9 mouse cellular contexts compared by ENCODE assay signal in the genomic region with DNA sequence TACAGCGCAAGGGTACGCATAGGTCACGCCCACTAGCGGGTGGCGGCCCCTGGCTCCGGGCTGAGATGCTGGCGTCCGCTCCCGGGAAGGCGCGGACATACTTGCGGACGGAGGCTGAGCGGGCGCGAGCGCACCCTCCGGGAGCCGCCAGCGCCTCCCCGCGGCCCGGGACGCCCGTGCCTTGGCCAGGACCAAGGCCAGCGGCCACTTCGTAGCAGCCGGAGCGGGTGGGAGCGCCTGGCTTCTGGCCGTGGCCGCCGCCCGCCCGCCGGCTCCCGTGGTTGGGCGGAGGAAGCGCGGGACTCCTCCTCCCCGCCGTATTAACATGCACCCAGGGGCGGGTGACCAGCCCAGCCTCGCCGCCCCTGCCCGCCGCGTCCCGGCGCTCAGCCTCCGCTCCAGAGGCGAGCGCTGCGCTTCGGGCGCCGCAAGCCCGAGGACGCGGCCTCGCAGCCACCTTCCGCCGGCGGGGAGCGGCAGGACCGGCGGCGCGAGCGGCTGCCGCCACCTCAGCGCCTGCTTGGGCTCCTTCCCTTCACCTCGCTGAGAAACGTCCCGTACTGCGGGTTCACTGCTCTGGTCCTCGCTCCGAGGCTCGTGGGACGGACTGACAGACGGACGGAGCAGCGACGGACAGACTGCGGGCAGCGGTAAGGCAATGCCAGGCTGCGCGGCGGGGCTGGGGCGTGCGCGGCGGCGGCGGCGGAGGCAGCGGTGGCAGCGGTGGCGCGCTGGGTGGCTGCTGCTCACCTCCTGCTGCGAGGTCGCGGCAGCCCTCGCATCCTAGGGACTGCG. TPM values are rescaled to one million over a fixed set of nuclear protein-coding genes. Genes with fewer than 3 reads are reported as not detected.
DNase-seq lines count a peak whose midpoint lies in the region; ATAC-seq and TF ChIP-seq lines count a peak whose summit lies in the region.
"Had no signal": no experiment of that assay in that cellular context is flagged by ENCODE, and none has a peak within 500 bp of the region (broad histone marks: within the 10 kb centered on the region; RNA-seq: fewer than 3 reads in every experiment).

A gene (plus strand): TSS at position 53 of the 795 bp plus-strand sequence.

- no peak for TF ChIP-seq CTCF in ES-Bruce4 (IDR thresholded peaks at IDR 0.05; ENCODE audit: low read depth, low read length)
- peak; percentile 43; the same call in 1 of the 2 replicates for TF ChIP-seq CTCF in brain, embryonic 14.5 days (IDR thresholded peaks at IDR 0.05; ENCODE audit: borderline replicate concordance, extremely low read depth, insufficient read depth, insufficient read length)
- TF ChIP-seq CTCF in embryonic fibroblast, embryonic 13.5 days (IDR thresholded peaks at IDR 0.05; ENCODE audit: borderline replicate concordance, insufficient read depth, low read length) = 0 out of 2 replicates have a peak, but pooled peaks have one; percentile 7

- peak within 1 kb of the TSS; percentile 40; the same call in 1 of the 2 replicates for H3K9ac ChIP-seq in ES-Bruce4 (ENCODE audit: low read depth, poor library complexity, severe bottlenecking)
- no peak within 1 kb of the TSS for H3K9ac ChIP-seq in heart, embryonic 14.5 days (ENCODE audit: low read length)
- H3K9ac ChIP-seq in liver, embryonic 13.5 days = no peak within 1 kb of the TSS

- H3K4me2 ChIP-seq in heart, embryonic 14.5 days (ENCODE audit: low read length) = peak within 1 kb of the TSS; percentile 95
- H3K4me2 ChIP-seq in liver, embryonic 13.5 days = peak within 1 kb of the TSS; percentile 65

- no peaks in the 10 kb centered on the region for H3K9me3 ChIP-seq in ES-Bruce4 (replicated peaks; ENCODE audit: control insufficient read depth, insufficient read depth, low read length, poor library complexity, severe bottlenecking)
- no peaks in the 10 kb centered on the region for H3K9me3 ChIP-seq in heart, embryonic 14.5 days (ENCODE audit: control insufficient read depth, low read length)
- H3K9me3 ChIP-seq in liver, embryonic 13.5 days (replicated peaks) = no peaks in the 10 kb centered on the region

- H3K27me3 ChIP-seq in ES-Bruce4 (ENCODE audit: control insufficient read depth, insufficient read depth, low read length, poor library complexity, severe bottlenecking) = peaks cover 13% of the 10 kb centered on the region
- peaks cover 41% of the 10 kb centered on the region for H3K27me3 ChIP-seq in heart, embryonic 14.5 days (ENCODE audit: control insufficient read depth, insufficient read depth, low read length)
- H3K27me3 ChIP-seq in liver, embryonic 13.5 days = peaks cover 38% of the 10 kb centered on the region
- H3K27me3 ChIP-seq: Patski had no signal

- H3K36me3 ChIP-seq in ES-Bruce4 (ENCODE audit: control insufficient read depth, insufficient read depth, low read length, poor library complexity, severe bottlenecking) = no peaks in the 10 kb centered on the region
- H3K36me3 ChIP-seq in heart, embryonic 14.5 days (ENCODE audit: control insufficient read depth, insufficient read depth, low read length) = no peaks in the 10 kb centered on the region
- no peaks in the 10 kb centered on the region for H3K36me3 ChIP-seq in liver, embryonic 13.5 days

- peak; percentile 89 for DNase-seq in brain, embryonic 14.5 days (ENCODE audit: low read depth)
- peak; percentile 82 for DNase-seq in kidney, postnatal 10 days
- DNase-seq in liver, embryonic 13.5 days = no peak
- peak; percentile 84 for DNase-seq in retina, embryonic 14.5 days (ENCODE audit: low spot score)

- TF ChIP-seq POLR2A in ES-Bruce4 (IDR thresholded peaks at IDR 0.05; ENCODE audit: insufficient read depth, low read length) = no peak
- 0 out of 2 replicates have a peak, but pooled peaks have one; percentile 31 for TF ChIP-seq POLR2A in brain, embryonic 14.5 days (IDR thresholded peaks at IDR 0.05; ENCODE audit: borderline replicate concordance, extremely low read depth, insufficient read depth, insufficient read length, poor library complexity, severe bottlenecking)
- no peak for TF ChIP-seq POLR2A in embryonic fibroblast, embryonic 13.5 days (IDR thresholded peaks at IDR 0.05; ENCODE audit: low read depth, low read length)

- H3K4me3 ChIP-seq in ES-Bruce4 (ENCODE audit: low read depth, low read length) = peak within 1 kb of the TSS; percentile 93
- H3K4me3 ChIP-seq in embryonic fibroblast, embryonic 13.5 days (ENCODE audit: insufficient read depth, low read length) = peak within 1 kb of the TSS; percentile 33
- H3K4me3 ChIP-seq in heart, embryonic 14.5 days (ENCODE audit: control insufficient read depth in 1 of 2, insufficient read depth in 1 of 2, low read depth in 1 of 2, low read length in 2 of 2) = peak within 1 kb of the TSS; percentile 50 to 54
- peak within 1 kb of the TSS; percentile 43 for H3K4me3 ChIP-seq in liver, embryonic 13.5 days (replicated peaks)

- no peak within 1 kb of the TSS for H3K27ac ChIP-seq in ES-Bruce4 (ENCODE audit: insufficient read depth, low read length)
- H3K27ac ChIP-seq in embryonic fibroblast, embryonic 13.5 days (ENCODE audit: insufficient read depth, low read length) = no peak within 1 kb of the TSS
- H3K27ac ChIP-seq in heart, embryonic 14.5 days (replicated peaks in 1 of 2; ENCODE audit: control insufficient read depth in 1 of 2, insufficient read depth in 1 of 2, low read depth in 2 of 2, low read length in 2 of 2) = no peak within 1 kb of the TSS
- H3K27ac ChIP-seq in liver, embryonic 13.5 days = no peak within 1 kb of the TSS

- H3K4me1 ChIP-seq in ES-Bruce4 (ENCODE audit: control insufficient read depth, insufficient read depth, low read length) = no peaks in the 10 kb centered on the region
- H3K4me1 ChIP-seq in embryonic fibroblast, embryonic 13.5 days (ENCODE audit: control insufficient read depth, insufficient read depth, low read length) = no peaks in the 10 kb centered on the region
- H3K4me1 ChIP-seq in heart, embryonic 14.5 days (ENCODE audit: control insufficient read depth in 2 of 2, insufficient read depth in 2 of 2, low read length in 2 of 2) = peaks cover 3 to 10% of the 10 kb centered on the region in 2 experiments; a peak in 2 of 4 replicates
- H3K4me1 ChIP-seq in liver, embryonic 13.5 days (replicated peaks) = no peaks in the 10 kb centered on the region

- under 1% methylated on average over 102 of the region's 105 CpGs for WGBS in heart, embryonic 14.5 days
- 2% methylated on average over 78 of the region's 105 CpGs for WGBS in liver, embryonic 13.5 days (ENCODE audit: insufficient replicate concordance)

- peak; percentile 82 for ATAC-seq in heart, embryonic 14.5 days (ENCODE audit: insufficient number of reproducible peaks, insufficient read depth, low FRiP score, low read depth)
- peak; percentile 77 for ATAC-seq in liver, embryonic 13.5 days (ENCODE audit: low read depth)
- no peak for ATAC-seq in monocyte, adult 5-6 weeks (replicated peaks; ENCODE audit: insufficient number of reproducible peaks, low FRiP score, low TSS enrichment, poor library complexity, severe bottlenecking)
- ATAC-seq: Patski had no signal

- no peak for TF ChIP-seq EP300 in ES-Bruce4 (IDR thresholded peaks at IDR 0.05; ENCODE audit: insufficient read depth, low read depth, low read length)

RNA-seq across cellular contexts. Expression of the gene that starts here (rescaled TPM):
- 0.68 and 1.2 TPM in 2 replicates for polyA plus RNA-seq in ES-Bruce4 (2011; ENCODE audit: insufficient read depth, insufficient read length, low read depth, missing spikeins)
- 19.4 and 25.4 TPM in 2 replicates for polyA plus RNA-seq in brain, embryonic 14.5 days (2012; rRNA removed)
- polyA plus RNA-seq in embryonic fibroblast, embryonic 13.5 days (2011; ENCODE audit: insufficient read length, low read depth, missing spikeins) = 0.26 and 0.85 TPM in 2 replicates
- polyA plus RNA-seq in heart, embryonic 14.5 days (2014; fragmentation: Nextera tagmentation; extraction: Ambion mirVana) = 0.43 and 1.1 TPM in 2 replicates
- 0.03 and 0.05 TPM in 2 replicates for polyA plus RNA-seq in liver, embryonic 13.5 days (2015; fragmentation: Nextera tagmentation; extraction: Ambion mirVana)
- not detected in 3 replicates for total RNA-seq in monocyte, adult 5-6 weeks (2017)

Comparison
In these comparisons a context has a peak if more than half of its experiments do, and no peak if none do; other contexts are left out.
1. Peak in ATAC-seq, H3K4me3 ChIP-seq and H3K4me2 ChIP-seq in liver, embryonic 13.5 days; RNA of the gene not detected or under 1 TPM.
2. H3K4me3 ChIP-seq: peak in every context shown above with its lines; median percentile 93 in ES-Bruce4; 52 in heart, embryonic 14.5 days; 43 in liver, embryonic 13.5 days; 33 in embryonic fibroblast, embryonic 13.5 days.